Mouse (Mus musculus) thymus, adult 2 months (tissue): ENCODE data around the gene C77080. TPM values are rescaled to one million over a fixed set of nuclear protein-coding genes. Genes with fewer than 3 reads are reported as not detected.

ENCODE experiments used
- DNase-seq: peaks from one replicate; pipeline ENCODE4 v3.0.0; 2021
- H3K27ac ChIP-seq: fragments of 200-500 bp; 2 replicates; pipeline ENCODE4 v1.5.1; 2012; ENCODE audit warnings: low read length, control low read depth; ENCODE audit not compliant: control insufficient read depth, insufficient read depth
- H3K27me3 ChIP-seq: fragments of 200-500 bp; 2 replicates; pipeline ENCODE4 v1.6.1; 2012; ENCODE audit warnings: mild to moderate bottlenecking, low read length, moderate library complexity, mixed read lengths; ENCODE audit not compliant: control insufficient read depth, insufficient read depth
- H3K36me3 ChIP-seq: fragments of 200-500 bp; 2 replicates; pipeline ENCODE4 v1.6.1; 2012; ENCODE audit warnings: mild to moderate bottlenecking, low read length, moderate library complexity; ENCODE audit not compliant: control insufficient read depth, insufficient read depth
- H3K4me1 ChIP-seq: fragments of 200-500 bp; replicated peaks from 2 replicates; pipeline ENCODE4 v1.6.1; 2012; ENCODE audit warnings: low read length; ENCODE audit not compliant: control insufficient read depth, insufficient read depth
- H3K4me3 ChIP-seq: fragments of 200-500 bp; 2 replicates; pipeline ENCODE4 v1.5.1; 2012; ENCODE audit warnings: mild to moderate bottlenecking, low read length, control low read depth, moderate library complexity; ENCODE audit not compliant: control insufficient read depth, insufficient read depth
- CTCF ChIP-seq: fragments of 200-500 bp; IDR thresholded peaks from 2 replicates; pipeline ENCODE4 v1.5.1; 2012; ENCODE audit warnings: mild to moderate bottlenecking, control low read depth, low read length, moderate library complexity, borderline replicate concordance; ENCODE audit not compliant: control insufficient read depth, poor library complexity, insufficient read depth; ENCODE audit errors: extremely low read depth
- POLR2A ChIP-seq: fragments of 200-500 bp; IDR thresholded peaks from 2 replicates; pipeline ENCODE4 v1.6.1; 2012; ENCODE audit warnings: mild to moderate bottlenecking, low read length, control low read depth, moderate library complexity; ENCODE audit not compliant: control insufficient read depth, poor library complexity, insufficient read depth; ENCODE audit errors: extremely low read depth
- WGBS: fragments of 180-500 bp; shearing (Covaris S2); methylation state at CpG from one replicate; pipeline ENCODE4 v1.1.7; 2018; 5-methylcytosine and 5-hydroxymethylcytosine counted together
- polyA plus RNA-seq: library from polyadenylated mRNA; depleted of rRNA; stranded (reverse); fragments of >200 nt; gene quantifications from 2 replicates; pipeline ENCODE4 v1.2.3, GENCODE M21; 2012

Gene C77080
- polyA plus RNA-seq, 1 experiment = 19.5 TPM

GRCm38 (mm10) chr4:129286683-129287471 is 25.7 kb upstream of the C77080 start:
- TF ChIP-seq CTCF = no peak
- no peak for TF ChIP-seq POLR2A
- H3K4me1 ChIP-seq = peaks cover 10% of the 10 kb centered on the region
- H3K4me3 ChIP-seq = peak overlapping the region; percentile 9; the same call in 1 of the 2 replicates
- H3K27me3 ChIP-seq = peaks cover 13% of the 10 kb centered on the region
- WGBS = 7% methylated on average over 28 of the region's 28 CpGs
- DNase-seq = no peak
- H3K36me3 ChIP-seq = no peaks in the 10 kb centered on the region
- no peak overlapping the region for H3K27ac ChIP-seq

- no peak overlapping the region for H3K27ac ChIP-seq
- no peaks in the 10 kb centered on the region for H3K36me3 ChIP-seq
- no peak for DNase-seq
- H3K27me3 ChIP-seq = peaks cover 13% of the 10 kb centered on the region
- peaks cover 10% of the 10 kb centered on the region for H3K4me1 ChIP-seq
- WGBS = 36% methylated on average over 5 of the region's 5 CpGs
- H3K4me3 ChIP-seq = no peak overlapping the region
- no peak for TF ChIP-seq CTCF
- TF ChIP-seq POLR2A = no peak
These were observed 24.9 kb upstream of the C77080 start for GRCm38 (mm10) chr4:129286001-129286682.

GRCm38 (mm10) chr4:129284685-129285084 is 23.5 kb upstream of the C77080 start:
- H3K27me3 ChIP-seq = peaks cover 13% of the 10 kb centered on the region
- H3K4me1 ChIP-seq = peaks cover 10% of the 10 kb centered on the region
- 94% methylated on average over 2 of the region's 2 CpGs for WGBS

GRCm38 (mm10) chr4:129283226-129283625 is 22.0 kb upstream of the C77080 start:
- Histone ChIP-seq H3K27me3 (peaks cover 13% of the 10 kb centered on the region), H3K4me1 (peaks cover 10% of the 10 kb centered on the region), H3K36me3 (no peaks in the 10 kb centered on the region), H3K27ac (no peak overlapping the region), H3K4me3 (no peak overlapping the region)
- DNase-seq = no peak
- TF ChIP-seq CTCF = no peak
- no peak for TF ChIP-seq POLR2A
- WGBS = 96% methylated on average over 5 of the region's 5 CpGs

More at GRCm38 (mm10) chr4:129284685-129285084, 23.5 kb upstream of the C77080 start:
- Histone ChIP-seq H3K36me3 (no peaks in the 10 kb centered on the region), H3K4me3 (no peak overlapping the region), H3K27ac (no peak overlapping the region)
- TF ChIP-seq CTCF (no peak), POLR2A (no peak)
- DNase-seq = no peak

GRCm38 (mm10) chr4:129282786-129283185 is 21.6 kb upstream of the C77080 start:
- 93% methylated on average over 5 of the region's 5 CpGs for WGBS
- DNase-seq = no peak
- H3K4me1 ChIP-seq = peaks cover 10% of the 10 kb centered on the region
- peaks cover 13% of the 10 kb centered on the region for H3K27me3 ChIP-seq
- H3K4me3 ChIP-seq = no peak overlapping the region
- no peaks in the 10 kb centered on the region for H3K36me3 ChIP-seq
- H3K27ac ChIP-seq = no peak overlapping the region
- TF ChIP-seq CTCF = no peak
- no peak for TF ChIP-seq POLR2A

GRCm38 (mm10) chr4:129276453-129276865 is 15.3 kb upstream of the C77080 start:
- no peak overlapping the region for H3K27ac ChIP-seq
- no peaks in the 10 kb centered on the region for H3K27me3 ChIP-seq
- TF ChIP-seq POLR2A = no peak
- TF ChIP-seq CTCF = peak; percentile 100
- H3K4me3 ChIP-seq = no peak overlapping the region
- peaks cover 18% of the 10 kb centered on the region for H3K4me1 ChIP-seq
- peak; percentile 92 for DNase-seq
- 3% methylated on average over 18 of the region's 18 CpGs for WGBS
- H3K36me3 ChIP-seq = no peaks in the 10 kb centered on the region

- Histone ChIP-seq H3K4me1 (peaks cover 20% of the 10 kb centered on the region), H3K27ac (no peak overlapping the region), H3K36me3 (no peaks in the 10 kb centered on the region), H3K4me3 (no peak overlapping the region), H3K27me3 (no peaks in the 10 kb centered on the region)
- no peak for DNase-seq
- TF ChIP-seq CTCF (no peak; the same call in 1 of the 2 replicates), POLR2A (no peak)
- 37% methylated on average over 5 of the region's 5 CpGs for WGBS
These were observed 11.5 kb upstream of the C77080 start for GRCm38 (mm10) chr4:129272756-129273046.
